Mouse (Mus musculus): ENCODE data around the gene Tulp4.

DNA sequence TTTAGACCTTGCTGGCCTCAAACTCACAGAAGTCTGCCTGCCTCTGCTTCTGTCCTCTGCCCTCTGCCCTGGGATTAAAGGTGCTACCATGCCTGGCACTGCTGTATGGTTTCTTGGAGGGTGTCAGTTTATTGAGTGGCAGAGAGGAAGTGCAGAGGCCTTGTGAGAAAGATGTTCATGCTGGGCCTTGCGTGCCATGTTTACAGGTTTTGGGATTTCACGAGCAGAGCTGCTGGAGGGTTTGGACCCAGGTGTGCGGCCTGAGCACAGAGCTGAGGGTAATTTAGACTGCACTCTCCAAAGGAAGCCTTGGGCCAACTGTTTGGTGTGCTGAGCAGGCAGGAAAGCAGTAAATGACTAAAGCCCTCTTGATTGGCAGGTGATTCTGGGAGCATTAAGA, 11.7 kb downstream of the Tulp4 start:
- TF ChIP-seq CTCF (IDR thresholded peaks at IDR 0.05; ENCODE audit: borderline replicate concordance, insufficient read depth, low read depth, low read length), result no peak
- no peak for TF ChIP-seq POLR2A (IDR thresholded peaks at IDR 0.05; ENCODE audit: borderline replicate concordance, insufficient read depth, low read length)
